Mouse (Mus musculus) liver, embryonic 14.5 days (tissue): ENCODE data around the gene Nudt8.

ENCODE experiments used
- CTCF ChIP-seq: IDR thresholded peaks from 2 replicates; pipeline ENCODE4 v1.5.1; 2016; ENCODE audit warnings: antibody characterized with exemption, low read depth, control low read depth
- EP300 ChIP-seq: IDR thresholded peaks from 2 replicates; pipeline ENCODE4 v1.6.1; 2016; ENCODE audit warnings: antibody characterized with exemption, low read depth

GRCm38 (mm10) chr19:3964030-3964429 is 36.4 kb upstream of the Nudt8 start:
- TF ChIP-seq CTCF = no peak
- no peak for TF ChIP-seq EP300
